Mouse (Mus musculus): Measurements from ENCODE around the gene Ccsap. TPM values are rescaled to one million over a fixed set of nuclear protein-coding genes. Genes with fewer than 3 reads are reported as not detected.

Gene Ccsap
- polyA plus RNA-seq (2015; fragmentation: Nextera tagmentation; extraction: Ambion mirVana), result 3.4 and 3.9 TPM in 2 replicates

- Histone ChIP-seq H3K4me3 (replicated peaks) (peak within 1 kb of the TSS; percentile 96), H3K4me1 (peaks cover 8% of the 10 kb centered on the region; the same call in 1 of the 2 replicates), H3K4me2 (peak within 1 kb of the TSS; percentile 97), H3K27me3 (replicated peaks) (peaks cover 10% of the 10 kb centered on the region; the same call in 1 of the 2 replicates), H3K36me3 (no peaks in the 10 kb centered on the region), H3K9ac (peak within 1 kb of the TSS; percentile 65), H3K27ac (peak within 1 kb of the TSS; percentile 45; the same call in 1 of the 2 replicates), H3K9me3 (no peaks in the 10 kb centered on the region)
- peak; percentile 54 for ATAC-seq (ENCODE audit: insufficient read depth, low FRiP score, low read depth)
- WGBS, result 1% methylated on average over 48 of the region's 48 CpGs
Observed at GRCm38 (mm10) chr8:123859648-123860259, at the start of gene Ccsap. Ccsap (minus strand) TSS chr8:123860209.

GRCm38 (mm10) chr8:123907604-123908003, 47.6 kb upstream of the Ccsap start:
- Histone ChIP-seq H3K4me2 (no peak overlapping the region), H3K4me1 (no peaks in the 10 kb centered on the region), H3K27ac (no peak overlapping the region), H3K9me3 (no peaks in the 10 kb centered on the region), H3K27me3 (replicated peaks) (no peaks in the 10 kb centered on the region), H3K4me3 (replicated peaks) (no peak overlapping the region), H3K9ac (no peak overlapping the region), H3K36me3 (peaks cover 54% of the 10 kb centered on the region)
- no peak for ATAC-seq (ENCODE audit: insufficient read depth, low FRiP score, low read depth)
- 90% methylated on average over 6 of the region's 6 CpGs for WGBS

- Histone ChIP-seq H3K4me2 (no peak overlapping the region), H3K4me1 (no peaks in the 10 kb centered on the region), H3K4me3 (replicated peaks) (no peak overlapping the region), H3K36me3 (peaks cover 41% of the 10 kb centered on the region), H3K9me3 (no peaks in the 10 kb centered on the region), H3K9ac (no peak overlapping the region), H3K27me3 (replicated peaks) (no peaks in the 10 kb centered on the region), H3K27ac (no peak overlapping the region)
- 84% methylated on average over 7 of the region's 7 CpGs for WGBS
- ATAC-seq (ENCODE audit: insufficient read depth, low FRiP score, low read depth), result no peak
Observed at GRCm38 (mm10) chr8:123902653-123903052, 42.6 kb upstream of the Ccsap start.

- WGBS, result 87% methylated on average over 7 of the region's 7 CpGs
- H3K4me3 ChIP-seq (replicated peaks), result no peak overlapping the region
- no peak for ATAC-seq (ENCODE audit: insufficient read depth, low FRiP score, low read depth)
- no peak overlapping the region for H3K27ac ChIP-seq
- H3K9ac ChIP-seq, result no peak overlapping the region
- no peak overlapping the region for H3K4me2 ChIP-seq
- H3K27me3 ChIP-seq (replicated peaks), result peaks cover 21% of the 10 kb centered on the region
- H3K4me1 ChIP-seq, result no peaks in the 10 kb centered on the region
- no peaks in the 10 kb centered on the region for H3K9me3 ChIP-seq
- peaks cover 28% of the 10 kb centered on the region; the same call in 1 of the 2 replicates for H3K36me3 ChIP-seq
Observed at GRCm38 (mm10) chr8:123899366-123899765, 39.4 kb upstream of the Ccsap start.

GRCm38 (mm10) chr8:123898576-123898975, 38.6 kb upstream of the Ccsap start:
- ATAC-seq (ENCODE audit: insufficient read depth, low FRiP score, low read depth), result no peak
- 80% methylated on average over 5 of the region's 5 CpGs for WGBS

GRCm38 (mm10) chr8:123896774-123897173, 36.8 kb upstream of the Ccsap start:
- no peak overlapping the region for H3K9ac ChIP-seq
- no peak overlapping the region for H3K27ac ChIP-seq
- no peak overlapping the region for H3K4me3 ChIP-seq (replicated peaks)
- WGBS, result 51% methylated on average over 10 of the region's 10 CpGs
- H3K4me2 ChIP-seq, result no peak overlapping the region
- 0 out of 2 replicates have a peak, but pooled peaks cover 6% of the 10 kb centered on the region for H3K4me1 ChIP-seq
- H3K27me3 ChIP-seq (replicated peaks), result peaks cover 47% of the 10 kb centered on the region
- no peak for ATAC-seq (ENCODE audit: insufficient read depth, low FRiP score, low read depth)
- 0 out of 2 replicates have a peak, but pooled peaks cover 11% of the 10 kb centered on the region for H3K36me3 ChIP-seq
- no peaks in the 10 kb centered on the region for H3K9me3 ChIP-seq

More at GRCm38 (mm10) chr8:123898576-123898975, 38.6 kb upstream of the Ccsap start:
- H3K9ac ChIP-seq, result no peak overlapping the region
- H3K9me3 ChIP-seq, result no peaks in the 10 kb centered on the region
- no peak overlapping the region for H3K4me2 ChIP-seq
- peaks cover 29% of the 10 kb centered on the region for H3K27me3 ChIP-seq (replicated peaks)
- no peak overlapping the region for H3K27ac ChIP-seq
- no peaks in the 10 kb centered on the region for H3K4me1 ChIP-seq
- no peak overlapping the region for H3K4me3 ChIP-seq (replicated peaks)
- H3K36me3 ChIP-seq, result peaks cover 21% of the 10 kb centered on the region; the same call in 1 of the 2 replicates

GRCm38 (mm10) chr8:123896366-123896761, 36.4 kb upstream of the Ccsap start:
- 54% methylated on average over 14 of the region's 14 CpGs for WGBS
- Histone ChIP-seq H3K4me2 (no peak overlapping the region), H3K4me3 (replicated peaks) (no peak overlapping the region)

GRCm38 (mm10) chr8:123895680-123896365, 35.8 kb upstream of the Ccsap start:
- ATAC-seq (ENCODE audit: insufficient read depth, low FRiP score, low read depth), result no peak
- Histone ChIP-seq H3K9ac (no peak overlapping the region), H3K4me2 (no peak overlapping the region), H3K4me1 (0 out of 2 replicates have a peak, but pooled peaks cover 10% of the 10 kb centered on the region), H3K27ac (no peak overlapping the region), H3K36me3 (0 out of 2 replicates have a peak, but pooled peaks cover 11% of the 10 kb centered on the region), H3K4me3 (replicated peaks) (no peak overlapping the region), H3K27me3 (replicated peaks) (peaks cover 56% of the 10 kb centered on the region), H3K9me3 (no peaks in the 10 kb centered on the region)
- 65% methylated on average over 9 of the region's 9 CpGs for WGBS

More at GRCm38 (mm10) chr8:123896366-123896761, 36.4 kb upstream of the Ccsap start:
- H3K9me3 ChIP-seq, result no peaks in the 10 kb centered on the region
- H3K4me1 ChIP-seq, result 0 out of 2 replicates have a peak, but pooled peaks cover 10% of the 10 kb centered on the region
- H3K27me3 ChIP-seq (replicated peaks), result peaks cover 51% of the 10 kb centered on the region
- H3K36me3 ChIP-seq, result 0 out of 2 replicates have a peak, but pooled peaks cover 11% of the 10 kb centered on the region
- H3K27ac ChIP-seq, result no peak overlapping the region
- no peak overlapping the region for H3K9ac ChIP-seq
- no peak for ATAC-seq (ENCODE audit: insufficient read depth, low FRiP score, low read depth)

GRCm38 (mm10) chr8:123895230-123895629, 35.2 kb upstream of the Ccsap start:
- no peak for ATAC-seq (ENCODE audit: insufficient read depth, low FRiP score, low read depth)

GRCm38 (mm10) chr8:123894502-123895097, 34.6 kb upstream of the Ccsap start, which contains the start of gene Acta1:
Acta1 (minus strand) TSS chr8:123894751.
- ATAC-seq (ENCODE audit: insufficient read depth, low FRiP score, low read depth), result no peak
- no peak within 1 kb of the TSS for H3K9ac ChIP-seq
- H3K9me3 ChIP-seq, result no peaks in the 10 kb centered on the region
- H3K27me3 ChIP-seq (replicated peaks), result peaks cover 68% of the 10 kb centered on the region
- H3K4me2 ChIP-seq, result no peak within 1 kb of the TSS
- no peak within 1 kb of the TSS for H3K27ac ChIP-seq
- H3K4me1 ChIP-seq, result 0 out of 2 replicates have a peak, but pooled peaks cover 10% of the 10 kb centered on the region
- WGBS, result 19% methylated on average over 15 of the region's 15 CpGs
- H3K4me3 ChIP-seq (replicated peaks), result no peak within 1 kb of the TSS
- 0 out of 2 replicates have a peak, but pooled peaks cover 3% of the 10 kb centered on the region for H3K36me3 ChIP-seq

More at GRCm38 (mm10) chr8:123895230-123895629, 35.2 kb upstream of the Ccsap start:
- Histone ChIP-seq H3K9me3 (no peaks in the 10 kb centered on the region), H3K4me3 (replicated peaks) (no peak overlapping the region), H3K4me1 (0 out of 2 replicates have a peak, but pooled peaks cover 10% of the 10 kb centered on the region), H3K27ac (no peak overlapping the region), H3K36me3 (0 out of 2 replicates have a peak, but pooled peaks cover 5% of the 10 kb centered on the region), H3K27me3 (replicated peaks) (peaks cover 62% of the 10 kb centered on the region), H3K9ac (no peak overlapping the region), H3K4me2 (no peak overlapping the region)
- WGBS, result 81% methylated on average over 4 of the region's 4 CpGs

GRCm38 (mm10) chr8:123893413-123893812, 33.4 kb upstream of the Ccsap start:
- Histone ChIP-seq H3K4me3 (replicated peaks) (no peak overlapping the region), H3K27me3 (replicated peaks) (peaks cover 68% of the 10 kb centered on the region), H3K27ac (no peak overlapping the region), H3K36me3 (no peaks in the 10 kb centered on the region), H3K4me2 (no peak overlapping the region), H3K9ac (no peak overlapping the region), H3K9me3 (no peaks in the 10 kb centered on the region), H3K4me1 (0 out of 2 replicates have a peak, but pooled peaks cover 10% of the 10 kb centered on the region)
- no peak for ATAC-seq (ENCODE audit: insufficient read depth, low FRiP score, low read depth)
- 78% methylated on average over 11 of the region's 11 CpGs for WGBS

All from stomach, embryonic 15.5 days (tissue).